ENCODE assay signal across 8 mouse cellular contexts in the genomic region with DNA sequence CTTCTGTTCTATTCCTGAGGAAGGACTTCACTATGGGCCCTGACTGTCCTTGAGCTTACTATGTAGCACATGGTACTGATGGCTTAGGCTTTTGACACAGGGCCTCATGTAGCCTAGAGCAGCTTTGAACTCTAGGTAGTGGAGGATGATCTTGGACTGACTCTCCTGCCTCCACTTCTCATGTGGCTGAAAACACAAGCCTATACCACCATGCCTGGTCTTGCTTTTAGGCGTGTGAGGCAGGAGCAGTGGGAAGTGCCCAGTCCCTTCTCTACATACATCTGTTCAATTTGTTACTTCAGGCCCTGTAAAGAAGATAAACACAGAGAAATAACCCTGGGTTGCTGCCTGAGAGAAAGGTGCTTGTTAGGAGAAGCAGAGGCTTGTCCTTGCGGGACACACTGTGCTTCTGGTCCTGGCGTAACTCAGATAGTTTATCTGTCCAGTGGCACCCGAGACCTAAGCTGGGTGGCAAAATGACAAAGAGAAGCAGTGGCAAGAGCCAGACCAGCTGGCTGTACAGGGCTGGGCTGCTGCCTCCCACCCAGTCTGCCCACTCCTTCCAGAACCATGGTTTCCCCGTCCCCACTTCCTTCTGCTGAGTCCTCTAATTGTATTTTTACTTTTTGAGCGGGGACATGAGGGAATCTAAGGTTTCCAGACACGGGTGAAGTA. TPM values are rescaled to one million over a fixed set of nuclear protein-coding genes. Genes with fewer than 3 reads are reported as not detected.
DNase-seq lines count a peak whose midpoint lies in the region; ATAC-seq and TF ChIP-seq lines count a peak whose summit lies in the region.

No protein-coding gene starts in this region.

- TF ChIP-seq CTCF in forebrain, postnatal 0 days (IDR thresholded peaks at IDR 0.05; ENCODE audit: low read depth): no peak
- TF ChIP-seq CTCF in lung, postnatal 0 days (IDR thresholded peaks at IDR 0.05): no peak

- no peaks in the 10 kb centered on the region for H3K36me3 ChIP-seq in forebrain, postnatal 0 days (ENCODE audit: insufficient read depth)
- H3K36me3 ChIP-seq in forebrain, embryonic 11.5 days (ENCODE audit: control insufficient read depth, insufficient read depth, low read length): no peaks in the 10 kb centered on the region
- H3K36me3 ChIP-seq in heart, embryonic 13.5 days: no peaks in the 10 kb centered on the region
- no peaks in the 10 kb centered on the region for H3K36me3 ChIP-seq in lung, postnatal 0 days (ENCODE audit: insufficient read depth, low read length)

- WGBS in forebrain, postnatal 0 days: 68% methylated on average over 7 of the region's 7 CpGs
- WGBS in forebrain, embryonic 11.5 days: 75% methylated on average over 7 of the region's 7 CpGs
- WGBS in heart, embryonic 13.5 days: 31% methylated on average over 7 of the region's 7 CpGs
- 44% methylated on average over 7 of the region's 7 CpGs for WGBS in lung, postnatal 0 days

- no peaks in the 10 kb centered on the region for H3K27me3 ChIP-seq in forebrain, postnatal 0 days (ENCODE audit: insufficient read depth, low read length)
- no peaks in the 10 kb centered on the region for H3K27me3 ChIP-seq in forebrain, embryonic 11.5 days (ENCODE audit: control insufficient read depth, insufficient read depth, low read length)
- H3K27me3 ChIP-seq in heart, embryonic 13.5 days (replicated peaks): no peaks in the 10 kb centered on the region
- no peaks in the 10 kb centered on the region for H3K27me3 ChIP-seq in lung, postnatal 0 days (replicated peaks; ENCODE audit: insufficient read depth, low read length)

- peak; percentile 36; the same call in 1 of the 2 replicates for ATAC-seq in forebrain, postnatal 0 days
- no peak for ATAC-seq in forebrain, embryonic 11.5 days (replicated peaks; ENCODE audit: low FRiP score)
- no peak for ATAC-seq in heart, embryonic 13.5 days (ENCODE audit: extremely low read depth, insufficient number of reproducible peaks, low FRiP score, low TSS enrichment)
- ATAC-seq in lung, postnatal 0 days: peak; percentile 92
- no peak for ATAC-seq in monocyte, adult 5-6 weeks (replicated peaks; ENCODE audit: insufficient number of reproducible peaks, low FRiP score, low TSS enrichment, poor library complexity, severe bottlenecking)

- TF ChIP-seq EP300 in lung, postnatal 0 days (IDR thresholded peaks at IDR 0.05): peak; percentile 41; the same call in 1 of the 2 replicates

- H3K9me3 ChIP-seq in forebrain, postnatal 0 days (ENCODE audit: low read length): no peaks in the 10 kb centered on the region
- no peaks in the 10 kb centered on the region for H3K9me3 ChIP-seq in forebrain, embryonic 11.5 days (ENCODE audit: control insufficient read depth, low read length)
- no peaks in the 10 kb centered on the region for H3K9me3 ChIP-seq in heart, embryonic 13.5 days
- H3K9me3 ChIP-seq in lung, postnatal 0 days (ENCODE audit: low read length): no peaks in the 10 kb centered on the region

- no peak overlapping the region for H3K27ac ChIP-seq in forebrain, postnatal 0 days (ENCODE audit: low read depth, low read length)
- H3K27ac ChIP-seq in forebrain, embryonic 11.5 days (ENCODE audit: low read depth, low read length): no peak overlapping the region
- H3K27ac ChIP-seq in heart, embryonic 13.5 days (replicated peaks): peak overlapping the region; percentile 58
- peak overlapping the region; percentile 58 for H3K27ac ChIP-seq in lung, postnatal 0 days (ENCODE audit: low read length)

- H3K4me2 ChIP-seq in forebrain, postnatal 0 days (ENCODE audit: low read depth): no peak overlapping the region
- no peak overlapping the region for H3K4me2 ChIP-seq in forebrain, embryonic 11.5 days (ENCODE audit: low read depth, low read length, severe bottlenecking)
- no peak overlapping the region for H3K4me2 ChIP-seq in heart, embryonic 13.5 days
- H3K4me2 ChIP-seq in lung, postnatal 0 days (replicated peaks; ENCODE audit: low read depth, low read length): no peak overlapping the region

- DNase-seq in forebrain, postnatal 0 days: no peak
- DNase-seq in forebrain, embryonic 11.5 days (ENCODE audit: low spot score): no peak
- DNase-seq in MN1 (ENCODE audit: low spot score): peak; percentile 60
- peak; percentile 77 for DNase-seq in lung, postnatal 0 days (ENCODE audit: low spot score)
- DNase-seq in cerebellum, adult 9-10 months: no peak
- DNase-seq in layer of hippocampus, adult 8-10 months (ENCODE audit: low spot score in 2 of 2): no peak

- no peak overlapping the region for H3K9ac ChIP-seq in forebrain, postnatal 0 days
- no peak overlapping the region for H3K9ac ChIP-seq in forebrain, embryonic 11.5 days (ENCODE audit: low read length)
- H3K9ac ChIP-seq in heart, embryonic 13.5 days: peak overlapping the region; percentile 40; the same call in 1 of the 2 replicates
- H3K9ac ChIP-seq in lung, postnatal 0 days (replicated peaks; ENCODE audit: low read depth): no peak overlapping the region

- H3K4me3 ChIP-seq in forebrain, postnatal 0 days (ENCODE audit: low read depth, low read length): no peak overlapping the region
- no peak overlapping the region for H3K4me3 ChIP-seq in forebrain, embryonic 11.5 days (ENCODE audit: low read depth, low read length)
- no peak overlapping the region for H3K4me3 ChIP-seq in heart, embryonic 13.5 days
- H3K4me3 ChIP-seq in lung, postnatal 0 days (ENCODE audit: low read depth, low read length): no peak overlapping the region

- no peaks in the 10 kb centered on the region for H3K4me1 ChIP-seq in forebrain, postnatal 0 days (ENCODE audit: insufficient read depth)
- no peaks in the 10 kb centered on the region for H3K4me1 ChIP-seq in forebrain, embryonic 11.5 days (replicated peaks; ENCODE audit: control insufficient read depth, insufficient read depth, low read length)
- H3K4me1 ChIP-seq in heart, embryonic 13.5 days: peaks cover 29% of the 10 kb centered on the region
- H3K4me1 ChIP-seq in lung, postnatal 0 days (ENCODE audit: insufficient read depth, low read depth, low read length): peaks cover 4% of the 10 kb centered on the region; the same call in 1 of the 2 replicates

RNA-seq across cellular contexts. Expression of a gene that starts 14.9 kb away (rescaled TPM):
- 125 and 145 TPM in 2 replicates for total RNA-seq in forebrain, postnatal 0 days (2014; rRNA removed)
- 222 and 246 TPM in 2 replicates for polyA plus RNA-seq in forebrain, postnatal 0 days (2015; fragmentation: Nextera tagmentation; extraction: Ambion mirVana)
- polyA plus RNA-seq in forebrain, embryonic 11.5 days (2014; fragmentation: Nextera tagmentation; extraction: Ambion mirVana): 504 and 506 TPM in 2 replicates
- 264 and 267 TPM in 2 replicates for polyA plus RNA-seq in heart, embryonic 13.5 days (2015; fragmentation: Nextera tagmentation; extraction: Ambion mirVana)
- polyA plus RNA-seq in lung, postnatal 0 days (2015; fragmentation: Nextera tagmentation; extraction: Ambion mirVana): 165 and 171 TPM in 2 replicates
- 122 to 186 TPM (median 164 TPM) in 3 replicates for total RNA-seq in monocyte, adult 5-6 weeks (2017)
- total RNA-seq in layer of hippocampus, adult 8-10 months (2022): 100 to 1,000 TPM; 176 to 184 (median 179) TPM

RNA-seq across cellular contexts. Expression of a gene that starts 40.1 kb away (rescaled TPM):
- 11.9 and 25.3 TPM in 2 replicates for total RNA-seq in forebrain, postnatal 0 days (2014; rRNA removed)
- polyA plus RNA-seq in forebrain, postnatal 0 days (2015; fragmentation: Nextera tagmentation; extraction: Ambion mirVana): 7.5 and 9.9 TPM in 2 replicates
- polyA plus RNA-seq in forebrain, embryonic 11.5 days (2014; fragmentation: Nextera tagmentation; extraction: Ambion mirVana): 11.7 and 13.5 TPM in 2 replicates
- 28.3 and 31.5 TPM in 2 replicates for polyA plus RNA-seq in heart, embryonic 13.5 days (2015; fragmentation: Nextera tagmentation; extraction: Ambion mirVana)
- 28.6 and 32.2 TPM in 2 replicates for polyA plus RNA-seq in lung, postnatal 0 days (2015; fragmentation: Nextera tagmentation; extraction: Ambion mirVana)
- 10.1 to 13.9 TPM (median 11.1 TPM) in 3 replicates for total RNA-seq in monocyte, adult 5-6 weeks (2017)
- total RNA-seq in layer of hippocampus, adult 8-10 months (2022): 10 to 100 TPM; 24.5 to 33.3 (median 28.5) TPM

Comparison
In these comparisons a context has a peak if more than half of its experiments do, and no peak if none do; other contexts are left out.
1. ATAC-seq: peak in forebrain, postnatal 0 days (single experiment) and lung, postnatal 0 days (single experiment); none in forebrain, embryonic 11.5 days (single experiment), heart, embryonic 13.5 days (single experiment) and monocyte, adult 5-6 weeks (single experiment).
2. DNase-seq: peak in MN1 (single experiment) and lung, postnatal 0 days (single experiment); none in forebrain, postnatal 0 days (single experiment), forebrain, embryonic 11.5 days (single experiment), cerebellum, adult 9-10 months (single experiment) and layer of hippocampus, adult 8-10 months (0 of 2).
3. H3K27ac ChIP-seq: peak in heart, embryonic 13.5 days (single experiment) and lung, postnatal 0 days (single experiment); none in forebrain, postnatal 0 days (single experiment) and forebrain, embryonic 11.5 days (single experiment).